Mouse (Mus musculus) olfactory bulb, adult 2 months (tissue): Measurements from ENCODE around the gene Notch2. TPM values are rescaled to one million over a fixed set of nuclear protein-coding genes. Genes with fewer than 3 reads are reported as not detected.

Experiments used
- H3K27ac ChIP-seq: fragments of 200-500 bp; 2 replicates; pipeline ENCODE4 v1.5.1; 2012; ENCODE audit warnings: low read depth, low read length; ENCODE audit not compliant: insufficient read depth
- H3K4me1 ChIP-seq: fragments of 200-500 bp; 2 replicates; pipeline ENCODE4 v1.6.1; 2012; ENCODE audit warnings: low read length; ENCODE audit not compliant: control insufficient read depth, insufficient read depth
- H3K4me3 ChIP-seq: fragments of 200-500 bp; 2 replicates; pipeline ENCODE4 v1.5.1; 2012; ENCODE audit warnings: mild to moderate bottlenecking, low read depth, low read length, moderate library complexity; ENCODE audit not compliant: insufficient read depth
- CTCF ChIP-seq: fragments of 200-500 bp; IDR thresholded peaks from 2 replicates; pipeline ENCODE4 v1.5.1; 2012; ENCODE audit warnings: low read depth, mild to moderate bottlenecking, low read length, moderate library complexity; ENCODE audit not compliant: insufficient read depth
- POLR2A ChIP-seq: fragments of 200-500 bp; IDR thresholded peaks from 2 replicates; pipeline ENCODE4 v1.6.1; 2012; ENCODE audit warnings: mild to moderate bottlenecking, low read depth, low read length, moderate library complexity; ENCODE audit not compliant: insufficient read depth
- WGBS: fragments of 180-500 bp; shearing (Covaris S2); methylation state at CpG from one replicate; pipeline ENCODE4 v1.1.7; 2018; 5-methylcytosine and 5-hydroxymethylcytosine counted together
- polyA plus RNA-seq: library from polyadenylated mRNA; stranded (reverse); fragments of >200 nt; gene quantifications from 2 replicates; pipeline ENCODE4 v1.2.4, GENCODE M21; 2012; ENCODE audit warnings: low replicate concordance; ENCODE audit not compliant: missing spikeins, insufficient read depth, insufficient read length

The Notch2 gene
- 43.4 TPM in 1 of 2 replicates, not detected in the other for polyA plus RNA-seq

GRCm38 (mm10) chr3:98013401-98014281 lies at the start of gene Notch2:
TSS of gene Notch2 (plus strand) at chr3:98013527.
- under 1% methylated on average over 95 of the region's 95 CpGs for WGBS
- peak within 1 kb of the TSS; percentile 82 for H3K4me3 ChIP-seq
- H3K27ac ChIP-seq, result peak within 1 kb of the TSS; percentile 18; the same call in 1 of the 2 replicates
- TF ChIP-seq CTCF (no peak), POLR2A (peak; percentile 63; the same call in 1 of the 2 replicates)
- H3K4me1 ChIP-seq, result peaks cover 9% of the 10 kb centered on the region; the same call in 1 of the 2 replicates

- TF ChIP-seq CTCF, result no peak
- no peak for TF ChIP-seq POLR2A
- Histone ChIP-seq H3K4me1 (no peaks in the 10 kb centered on the region), H3K4me3 (no peak overlapping the region), H3K27ac (no peak overlapping the region)
- 86% methylated on average over 14 of the region's 14 CpGs for WGBS
Measured at GRCm38 (mm10) chr3:97964878-97965353, 48.4 kb upstream of the Notch2 start.

- 71% methylated on average over 2 of the region's 2 CpGs for WGBS
- Histone ChIP-seq H3K4me1 (no peaks in the 10 kb centered on the region), H3K4me3 (no peak overlapping the region), H3K27ac (no peak overlapping the region)
- no peak for TF ChIP-seq POLR2A
- no peak for TF ChIP-seq CTCF
Measured at GRCm38 (mm10) chr3:97967627-97968026, 45.7 kb upstream of the Notch2 start.

GRCm38 (mm10) chr3:97968191-97968590 lies 45.1 kb upstream of the Notch2 start:
- Histone ChIP-seq H3K4me3 (no peak overlapping the region), H3K27ac (no peak overlapping the region), H3K4me1 (no peaks in the 10 kb centered on the region)
- TF ChIP-seq CTCF (no peak), POLR2A (no peak)
- 86% methylated on average over 2 of the region's 2 CpGs for WGBS

- H3K27ac ChIP-seq, result no peak overlapping the region
- no peak overlapping the region for H3K4me3 ChIP-seq
- TF ChIP-seq CTCF, result no peak
- no peak for TF ChIP-seq POLR2A
- WGBS, result 83% methylated on average over 1 of the region's 1 CpGs
- no peaks in the 10 kb centered on the region for H3K4me1 ChIP-seq
Measured at GRCm38 (mm10) chr3:97969019-97969418, 44.3 kb upstream of the Notch2 start.

- no peak overlapping the region for H3K27ac ChIP-seq
- no peak for TF ChIP-seq CTCF
- no peak for TF ChIP-seq POLR2A
- no peak overlapping the region for H3K4me3 ChIP-seq
- no peaks in the 10 kb centered on the region for H3K4me1 ChIP-seq
- 61% methylated on average over 7 of the region's 7 CpGs for WGBS
Measured at GRCm38 (mm10) chr3:97971117-97971516, 42.2 kb upstream of the Notch2 start.

GRCm38 (mm10) chr3:97972200-97972599 lies 41.1 kb upstream of the Notch2 start:
- no peak overlapping the region for H3K4me3 ChIP-seq
- no peaks in the 10 kb centered on the region for H3K4me1 ChIP-seq
- no peak overlapping the region for H3K27ac ChIP-seq
- 69% methylated on average over 5 of the region's 5 CpGs for WGBS
- TF ChIP-seq CTCF (no peak), POLR2A (no peak)

GRCm38 (mm10) chr3:97972707-97973106 lies 40.6 kb upstream of the Notch2 start:
- TF ChIP-seq POLR2A (no peak), CTCF (no peak)
- no peaks in the 10 kb centered on the region for H3K4me1 ChIP-seq
- no peak overlapping the region for H3K27ac ChIP-seq
- H3K4me3 ChIP-seq, result no peak overlapping the region
- 89% methylated on average over 4 of the region's 4 CpGs for WGBS

GRCm38 (mm10) chr3:97973306-97973705 lies 40.0 kb upstream of the Notch2 start:
- no peak overlapping the region for H3K4me3 ChIP-seq
- H3K27ac ChIP-seq, result no peak overlapping the region
- TF ChIP-seq POLR2A (no peak), CTCF (no peak)
- no peaks in the 10 kb centered on the region for H3K4me1 ChIP-seq
- WGBS, result 55% methylated on average over 2 of the region's 2 CpGs
